Mouse (Mus musculus): ENCODE results near the gene Gm9045.
"Not testable (repeated sequence)": the region's sequence is repeated elsewhere in the genome, so short reads cannot be mapped to it uniquely, and the experiment has no call there.

Gm9045 gene

GRCm38 (mm10) chr10:118337731-118338130 is at the start of gene Gm9045:
Gm9045 (minus strand) TSS chr10:118337831.
- DNase-seq: not testable (repeated sequence)

- peak; percentile 64 for DNase-seq
These were observed 32.8 kb upstream of the Gm9045 start for GRCm38 (mm10) chr10:118370443-118370842.

- no peak for DNase-seq
These were observed 31.9 kb upstream of the Gm9045 start for GRCm38 (mm10) chr10:118369518-118369917.

- DNase-seq: not testable (repeated sequence)
These were observed 16.4 kb upstream of the Gm9045 start, which contains the start of gene Gm9049 for GRCm38 (mm10) chr10:118354005-118354404. Gm9049 (minus strand) TSS chr10:118354105.

- not testable (repeated sequence) for DNase-seq
These were observed 10.9 kb upstream of the Gm9045 start, which contains the start of gene Gm9048 for GRCm38 (mm10) chr10:118348579-118348978. Gm9048 (minus strand) TSS chr10:118348679.

- not testable (repeated sequence) for DNase-seq
These were observed 5.5 kb upstream of the Gm9045 start, which contains the start of gene Gm9046 for GRCm38 (mm10) chr10:118343155-118343554. Gm9046 (minus strand) TSS chr10:118343255.

GRCm38 (mm10) chr10:118332308-118332707 is 5.3 kb downstream of the Gm9045 start, which contains the start of gene Gm9044:
Gm9044 (minus strand) TSS chr10:118332408.
- DNase-seq: not testable (repeated sequence)

GRCm38 (mm10) chr10:118326869-118327268 is 10.8 kb downstream of the Gm9045 start, which contains the start of gene Gm9040:
Gm9040 (minus strand) TSS chr10:118326969.
- not testable (repeated sequence) for DNase-seq

- DNase-seq: no peak
These were observed 18.6 kb downstream of the Gm9045 start for GRCm38 (mm10) chr10:118319024-118319423.

- DNase-seq: not testable (repeated sequence)
These were observed 35.5 kb downstream of the Gm9045 start for GRCm38 (mm10) chr10:118302133-118302532.

GRCm38 (mm10) chr10:118294938-118295337 is 42.7 kb downstream of the Gm9045 start, which contains the start of gene Iltifb:
Iltifb (minus strand) TSS chr10:118295038.
- DNase-seq: no peak
